ENCODE assay signal across 21 mouse cellular contexts in the genomic region with DNA sequence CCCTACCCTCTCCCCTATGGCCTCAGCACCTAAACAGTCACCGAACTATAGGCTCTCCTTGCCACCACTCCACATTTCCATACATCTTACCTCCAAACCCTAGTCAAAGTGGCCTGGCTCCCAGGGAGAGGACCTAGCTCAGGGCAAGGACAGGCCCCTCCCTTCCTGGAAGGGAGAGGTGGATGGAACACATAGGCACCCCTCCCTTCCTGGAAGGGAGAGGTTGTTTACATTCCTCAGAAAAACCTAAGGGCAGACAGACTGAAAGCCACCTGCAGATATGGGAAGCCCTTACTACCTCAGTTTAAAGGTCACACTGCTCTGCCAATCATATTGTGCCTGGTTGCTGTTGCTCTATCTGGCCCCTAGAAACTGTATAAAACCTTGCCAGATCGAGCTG. TPM values are rescaled to one million over a fixed set of nuclear protein-coding genes. Genes with fewer than 3 reads are reported as not detected.
"Had no signal": no experiment of that assay in that cellular context is flagged by ENCODE, and none has a peak within 500 bp of the region (broad histone marks: within the 10 kb centered on the region; RNA-seq: fewer than 3 reads in every experiment).

No protein-coding gene starts in this region.

- H3K9me3 ChIP-seq: limb, embryonic 10.5 days; limb, embryonic 13.5 days had no signal

- H3K36me3 ChIP-seq: limb, embryonic 10.5 days; limb, embryonic 13.5 days had no signal

- H3K4me1 ChIP-seq: limb, embryonic 13.5 days had no signal

- H3K9ac ChIP-seq: limb, embryonic 13.5 days had no signal

- H3K27ac ChIP-seq: kidney, postnatal 0 days; limb, embryonic 10.5 days; limb, embryonic 13.5 days had no signal

- H3K27me3 ChIP-seq: limb, embryonic 13.5 days had no signal

- DNase-seq: kidney, adult 2 months; kidney, postnatal 36 days; lung, adult 2 months; lung, postnatal 14 days; lung, postnatal 4 days; midbrain, embryonic 14.5 days; thymus, adult 2 months; thymus, postnatal 14 days; thymus, postnatal 4 days had no signal

- H3K4me3 ChIP-seq: limb, embryonic 10.5 days; limb, embryonic 13.5 days had no signal

- H3K4me2 ChIP-seq: limb, embryonic 13.5 days; midbrain, embryonic 11.5 days had no signal

RNA-seq across cellular contexts. Expression of a gene that starts 26.3 kb away (rescaled TPM):
- total RNA-seq: liver, adult 2 months; megakaryocyte progenitor cell, adult 5-6 weeks; megakaryocyte-erythroid progenitor cell, adult 5-6 weeks had no signal
- polyA plus RNA-seq: kidney, adult 2 months; kidney, embryonic 14.5 days; kidney, postnatal 0 days; liver, adult 2 months; liver, embryonic 16.5 days; lung, adult 2 months; midbrain, embryonic 11.5 days; neural tube, embryonic 11.5 days; small intestine, adult 2 months; stomach, embryonic 16.5 days had no signal
